Mouse (Mus musculus): ENCODE data around the gene Scgb2b26. TPM values are rescaled to one million over a fixed set of nuclear protein-coding genes. Genes with fewer than 3 reads are reported as not detected.

The Scgb2b26 gene
- total RNA-seq (2023), result not detected

DNA sequence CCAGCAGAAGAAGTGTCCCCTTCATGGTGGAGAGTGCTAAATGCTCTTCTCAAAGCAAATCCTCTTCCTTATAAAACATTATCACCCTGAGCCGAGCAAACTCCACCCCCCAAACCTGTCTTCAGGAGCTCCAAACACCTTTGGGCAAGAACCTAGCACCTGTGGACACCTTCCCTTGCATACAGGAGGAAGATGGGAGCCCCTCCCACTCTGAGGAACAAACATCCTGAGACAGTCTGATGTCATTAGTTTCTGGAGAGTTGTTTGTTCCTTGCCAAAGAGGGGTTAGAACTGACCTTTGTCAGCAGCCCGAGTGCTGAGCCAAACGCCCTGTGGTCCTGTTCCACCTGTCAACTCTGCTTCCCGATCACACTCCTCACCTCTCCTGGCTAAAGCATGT lies at the start of gene Scgb2b26:
Gene Scgb2b26, minus strand, starts transcription at position 101 of the 400 bp plus-strand sequence.

Other genes starting within 250 kb of the Scgb2b26 start
- gene Scgb2b24, start 205.7 kb downstream of the Scgb2b26 start, total RNA-seq (2023), result not detected
- not detected for gene Scgb1b24, start 201.2 kb downstream of the Scgb2b26 start, total RNA-seq (2023)
- not detected for gene Scgb2b27, start 68.9 kb upstream of the Scgb2b26 start, total RNA-seq (2023)
- not detected for gene Scgb1b27, start 76.4 kb upstream of the Scgb2b26 start, total RNA-seq (2023)
- not detected for gene Scgb1b30, start 150.4 kb upstream of the Scgb2b26 start, total RNA-seq (2023)
- gene Wtip, start 188.2 kb upstream of the Scgb2b26 start, total RNA-seq (2023), result not detected
- 10 to 100 TPM; 74.9 to 88.4 TPM for gene Uba2, start 224.6 kb upstream of the Scgb2b26 start, total RNA-seq (2023)

All from T-cell, adult 66 days (primary cell).